Mouse (Mus musculus): ENCODE data around the gene 4930402H24Rik.

The 4930402H24Rik gene

GRCm38 (mm10) chr2:130905751-130906583 lies at the start of gene 4930402H24Rik, which contains the start of gene Atrn:
TSS of gene 4930402H24Rik (minus strand) at chr2:130906406.
TSS of gene Atrn (plus strand) at chr2:130906495.
- peak; percentile 96 for DNase-seq

DNA sequence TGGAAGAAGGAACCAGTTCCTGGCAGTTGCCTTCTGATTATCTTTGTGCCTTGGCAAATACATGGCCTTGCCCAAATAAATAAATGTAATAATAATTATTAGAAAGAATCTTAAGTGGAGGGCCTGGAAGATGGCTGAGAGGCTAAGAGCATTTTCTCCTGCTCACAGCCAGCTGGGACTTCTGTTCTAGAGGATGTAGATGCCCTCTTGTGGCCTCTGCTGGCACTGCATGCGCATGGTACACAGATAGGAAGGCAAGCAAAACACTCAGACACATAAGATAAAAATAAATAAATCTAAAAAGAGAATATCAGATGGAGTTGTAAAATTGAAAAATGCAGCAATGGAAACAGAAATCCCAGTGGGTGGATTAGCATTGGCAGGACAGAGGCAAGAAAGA lies 44.3 kb upstream of the 4930402H24Rik start:
- peak; percentile 85 for DNase-seq

DNA sequence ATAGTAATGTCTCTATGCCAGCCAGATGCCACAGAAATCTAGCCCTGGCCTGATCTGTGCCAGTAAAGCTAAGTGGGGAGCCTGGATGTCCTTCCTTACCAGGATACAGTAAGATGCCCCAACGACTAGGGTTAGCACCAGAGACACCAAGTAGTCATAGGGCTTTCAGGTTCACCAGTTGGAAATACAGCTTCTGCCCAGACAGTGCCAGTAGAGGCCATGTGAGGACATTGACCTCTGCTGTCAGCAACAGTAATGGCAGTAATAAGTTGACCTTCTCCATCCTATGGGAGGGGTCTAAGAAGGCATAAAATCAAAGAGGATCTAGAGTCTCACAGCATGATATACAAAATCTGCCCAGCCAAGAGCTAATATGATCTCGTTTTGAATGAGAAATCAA lies 43.6 kb upstream of the 4930402H24Rik start:
- DNase-seq: no peak

GRCm38 (mm10) chr2:130932865-130933264 lies 26.7 kb upstream of the 4930402H24Rik start:
- DNase-seq: peak; percentile 33

DNA sequence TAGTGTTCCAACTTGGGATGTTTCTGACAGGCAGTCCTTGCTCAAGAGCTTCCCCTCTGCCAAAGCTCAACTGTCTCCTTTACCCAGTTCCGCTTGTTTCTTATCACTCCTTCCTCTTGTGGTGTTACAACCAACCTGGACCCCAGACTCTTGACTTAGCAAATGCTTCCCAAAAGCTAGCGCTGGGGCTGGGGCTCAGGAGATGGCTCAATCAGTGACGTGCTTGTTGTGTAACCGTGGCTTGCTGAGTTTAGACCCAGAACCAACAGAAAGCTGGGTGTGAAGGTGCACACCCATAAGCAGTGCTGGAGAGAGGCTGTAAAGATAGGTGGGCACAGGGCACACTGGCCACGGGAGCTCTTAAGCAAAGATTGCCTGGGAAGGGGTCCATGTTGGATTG lies 23.8 kb upstream of the 4930402H24Rik start:
- peak; percentile 31 for DNase-seq

DNA sequence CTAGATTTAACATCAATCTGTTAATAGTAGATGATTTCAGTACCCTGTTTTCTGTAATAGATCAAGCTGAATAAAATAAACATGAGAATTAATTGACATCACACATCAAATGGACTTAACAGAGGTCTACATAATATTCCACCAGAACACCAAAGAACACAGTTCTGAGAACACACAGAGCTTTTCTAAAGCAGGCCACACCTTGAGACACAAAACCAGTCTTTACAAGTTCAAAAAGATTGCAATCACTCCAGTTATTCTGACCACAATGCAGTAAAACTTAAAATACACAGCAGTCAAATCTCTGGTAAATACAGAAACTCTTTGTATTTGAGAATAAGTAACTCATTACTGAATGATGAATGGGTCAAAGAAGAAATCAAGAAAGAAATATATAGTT lies 22.3 kb upstream of the 4930402H24Rik start:
- DNase-seq: no peak

GRCm38 (mm10) chr2:130928031-130928430 lies 21.8 kb upstream of the 4930402H24Rik start:
- DNase-seq: no peak

DNA sequence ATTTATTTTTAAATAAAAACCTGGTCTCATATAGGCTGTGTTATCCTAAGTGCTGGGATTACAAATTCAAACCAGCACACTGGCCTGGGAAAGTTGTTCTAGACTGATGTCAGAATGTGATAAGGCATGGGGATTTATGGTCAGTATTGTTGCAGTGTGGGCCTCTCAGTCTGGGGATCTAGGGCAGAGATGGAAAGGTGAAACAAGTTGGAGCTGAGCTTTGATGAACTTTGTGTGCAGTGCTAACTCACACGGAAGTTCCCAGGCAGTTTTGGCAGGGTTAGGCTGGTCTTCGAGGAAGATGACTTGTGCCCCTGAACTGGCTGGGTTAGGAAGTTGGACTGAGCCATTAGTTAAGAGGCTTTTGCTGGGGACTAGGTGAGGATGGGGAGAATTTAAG lies 18.7 kb upstream of the 4930402H24Rik start:
- DNase-seq: no peak

DNA sequence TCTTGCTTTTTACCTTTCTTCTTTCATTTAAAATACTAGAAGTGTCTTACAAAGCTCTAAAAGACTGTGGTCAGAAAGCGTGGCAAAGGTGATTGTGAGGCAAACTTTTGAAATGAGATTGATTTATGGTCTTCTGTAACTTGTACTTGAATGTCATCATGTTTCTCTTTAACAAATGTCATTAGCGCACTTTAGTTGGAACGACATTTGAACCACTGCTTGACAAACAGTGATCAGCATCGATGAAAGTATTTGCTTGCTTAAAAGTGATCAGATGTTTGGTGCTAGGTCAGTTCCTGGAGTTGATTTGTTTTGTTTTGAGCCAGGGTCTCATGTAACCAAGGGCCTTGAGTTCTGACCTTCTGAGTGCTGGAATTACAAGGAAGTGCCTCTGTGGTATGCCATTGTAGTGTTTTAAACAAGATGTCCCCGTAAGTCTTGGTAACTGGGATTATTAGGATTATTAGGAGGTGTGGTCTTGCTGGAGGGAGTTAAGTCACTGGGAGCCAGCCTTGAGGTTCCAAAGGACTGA lies 12.9 kb upstream of the 4930402H24Rik start:
- DNase-seq: no peak

GRCm38 (mm10) chr2:130917686-130918085 lies 11.5 kb upstream of the 4930402H24Rik start:
- DNase-seq: no peak

DNA sequence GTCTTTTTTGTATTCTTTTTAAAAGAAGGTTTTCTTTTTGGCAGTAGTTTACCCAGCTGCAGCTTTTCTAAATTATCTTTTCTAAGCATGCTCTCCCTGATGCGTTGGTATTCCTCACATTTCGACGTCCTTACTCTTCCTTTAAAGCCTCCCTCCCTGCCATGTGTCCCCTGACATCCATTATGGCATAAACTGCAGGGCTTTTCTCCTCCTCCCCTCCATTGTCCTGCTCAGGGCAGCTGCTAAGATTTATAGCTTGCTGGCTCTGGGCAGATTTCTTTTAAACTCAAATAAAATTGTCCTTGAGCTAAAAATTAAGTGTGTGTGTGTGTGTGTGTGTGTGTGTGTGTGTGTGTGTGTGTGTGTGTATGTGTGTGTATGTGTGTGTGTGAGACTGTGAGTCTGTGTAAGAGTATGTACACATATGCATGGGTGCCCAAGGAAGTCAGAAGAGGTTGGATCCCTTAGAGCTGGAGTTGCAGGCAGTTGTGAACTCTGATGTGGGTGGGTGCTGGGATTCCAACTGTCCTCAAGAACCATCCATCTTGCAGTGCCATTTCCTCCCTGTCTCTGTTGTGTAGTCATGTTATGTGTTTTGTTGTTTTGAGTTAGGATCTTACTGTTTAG lies 10.4 kb upstream of the 4930402H24Rik start:
- DNase-seq: no peak

DNA sequence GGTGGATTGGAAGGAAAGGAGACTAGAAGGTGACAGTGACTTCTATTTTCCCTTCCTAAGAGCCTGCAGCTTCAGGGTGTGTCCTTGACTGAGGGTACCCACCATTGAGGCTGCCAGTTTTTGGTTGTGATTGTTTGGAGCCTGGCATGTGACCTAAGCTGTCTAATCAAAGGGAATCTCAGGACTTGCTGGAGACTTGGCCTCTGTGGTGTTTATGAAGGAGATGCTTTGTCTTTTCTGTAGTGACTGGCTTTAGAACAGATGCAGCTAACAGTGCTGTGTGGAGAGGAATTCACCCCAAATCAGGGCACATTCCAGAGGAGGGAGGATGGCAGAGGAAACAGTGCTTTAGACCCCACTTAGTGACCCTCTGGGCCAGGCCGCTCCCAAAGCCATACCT lies 8.7 kb upstream of the 4930402H24Rik start:
- DNase-seq: no peak

- DNase-seq: no peak
These were observed 5.5 kb upstream of the 4930402H24Rik start for GRCm38 (mm10) chr2:130911691-130912090.

DNA sequence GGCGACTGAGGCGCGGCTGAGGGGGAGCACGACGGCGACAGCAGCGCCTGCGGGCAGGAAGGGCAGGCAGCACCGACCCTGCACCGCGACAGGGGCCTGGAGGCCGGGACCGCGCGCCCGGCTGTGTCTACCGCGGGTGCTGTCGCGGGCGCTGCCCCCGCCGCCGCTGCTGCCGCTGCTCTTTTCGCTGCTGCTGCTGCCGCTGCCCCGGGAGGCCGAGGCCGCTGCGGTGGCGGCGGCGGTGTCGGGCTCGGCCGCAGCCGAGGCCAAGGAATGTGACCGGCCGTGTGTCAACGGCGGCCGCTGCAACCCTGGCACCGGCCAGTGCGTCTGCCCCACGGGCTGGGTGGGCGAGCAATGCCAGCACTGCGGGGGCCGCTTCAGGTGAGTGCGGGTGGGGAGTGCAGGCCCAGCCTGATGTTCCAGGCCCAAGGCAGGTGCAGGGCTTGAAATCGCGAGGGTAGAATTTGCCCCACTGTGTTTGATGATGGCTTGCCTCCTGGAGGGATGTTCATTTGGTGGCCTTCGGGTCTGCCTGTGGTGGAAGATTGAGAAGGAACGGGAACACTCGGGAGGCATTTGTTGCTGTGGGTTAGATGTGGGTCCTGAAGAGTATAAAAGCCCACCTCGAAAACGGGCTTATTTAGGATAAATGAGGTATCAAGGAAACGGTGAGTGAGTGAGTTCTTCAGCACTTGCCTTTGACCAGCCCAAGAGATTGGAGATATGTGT lies 544 bp upstream of the 4930402H24Rik start:
- DNase-seq: no peak

DNA sequence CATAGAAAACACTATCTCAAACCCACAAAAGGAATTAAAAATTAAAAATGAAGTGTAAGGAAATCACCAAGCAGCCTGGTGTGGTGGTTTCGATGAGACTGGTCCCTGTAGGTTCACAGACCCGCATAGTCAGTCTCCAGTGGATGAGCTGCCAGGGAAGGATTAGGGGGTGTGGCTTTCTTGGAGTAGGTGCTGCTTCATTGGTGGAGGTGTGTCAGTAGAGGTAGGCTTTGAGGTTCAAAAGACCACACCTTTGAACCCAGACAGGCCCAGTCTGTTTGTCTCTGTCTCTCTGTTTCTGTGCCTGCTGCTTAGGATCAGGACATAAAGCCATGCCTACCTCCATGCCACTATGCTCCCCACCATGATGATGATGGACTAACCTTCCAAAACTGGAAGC lies 7.4 kb downstream of the 4930402H24Rik start:
- DNase-seq: peak; percentile 20

DNA sequence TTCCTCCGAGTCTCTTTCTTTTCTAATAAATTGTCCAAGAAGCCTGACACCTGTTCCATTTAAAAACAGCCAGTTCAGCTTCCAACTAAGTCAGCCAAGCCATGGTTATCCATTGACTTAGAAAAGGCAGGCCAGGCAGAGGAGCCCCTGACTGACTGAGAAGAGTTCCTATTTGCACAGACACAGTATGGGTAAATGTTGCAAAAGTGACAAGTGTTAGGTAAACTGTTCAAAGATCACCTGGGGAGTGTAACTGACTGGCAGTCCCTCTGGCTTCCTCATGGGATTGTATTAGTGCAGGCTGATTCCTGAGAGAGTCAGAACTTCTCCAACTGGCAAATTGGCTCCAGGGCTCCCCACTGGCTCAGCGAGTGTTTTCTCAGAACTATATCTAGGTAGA lies 8.3 kb downstream of the 4930402H24Rik start:
- DNase-seq: peak; percentile 13

DNA sequence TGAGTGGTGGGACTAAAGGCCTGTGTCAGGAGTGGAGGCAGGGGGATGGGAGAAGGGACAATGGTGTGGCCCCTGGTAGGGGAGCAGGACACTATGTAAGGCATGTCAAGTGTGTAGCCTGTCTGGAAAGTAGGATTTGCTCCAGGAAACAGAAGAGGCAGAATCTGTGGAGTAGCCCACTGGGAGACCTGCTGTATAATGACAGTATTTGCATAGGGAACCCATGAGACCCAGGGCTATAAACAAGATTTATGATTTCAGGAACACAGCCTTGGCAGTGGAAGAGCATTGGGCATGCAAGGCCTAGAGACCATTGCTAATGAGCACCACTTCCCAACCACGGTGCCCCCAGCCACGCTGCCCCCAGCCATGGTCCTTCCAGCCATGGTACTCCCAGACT lies 9.3 kb downstream of the 4930402H24Rik start:
- DNase-seq: no peak

GRCm38 (mm10) chr2:130887456-130887855 lies 18.8 kb downstream of the 4930402H24Rik start:
- no peak for DNase-seq

- DNase-seq: no peak
These were observed 19.2 kb downstream of the 4930402H24Rik start for GRCm38 (mm10) chr2:130886983-130887382.

DNA sequence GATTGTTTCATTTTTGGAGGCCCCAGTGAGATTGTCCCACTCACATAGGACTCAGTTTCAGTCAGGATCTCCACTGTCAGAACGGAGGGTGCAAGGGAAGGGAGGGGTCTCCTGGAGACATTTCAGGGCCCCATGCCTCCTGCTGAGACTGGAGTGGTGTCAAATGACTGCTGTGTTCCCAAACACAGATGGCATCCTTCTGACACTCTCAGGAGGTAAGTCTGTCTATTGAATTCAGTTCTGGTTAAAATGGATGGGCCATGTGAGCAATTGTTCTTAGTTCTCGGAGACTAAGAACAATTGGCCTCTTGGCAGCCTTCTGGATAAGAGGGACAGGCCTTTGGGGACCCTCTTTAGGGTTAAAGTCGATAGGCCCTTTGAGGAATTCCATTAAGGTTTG lies 28.8 kb downstream of the 4930402H24Rik start:
- DNase-seq: no peak

GRCm38 (mm10) chr2:130870916-130871315 lies 35.3 kb downstream of the 4930402H24Rik start:
- DNase-seq: no peak

GRCm38 (mm10) chr2:130862091-130862490 lies 44.1 kb downstream of the 4930402H24Rik start:
- no peak for DNase-seq

DNA sequence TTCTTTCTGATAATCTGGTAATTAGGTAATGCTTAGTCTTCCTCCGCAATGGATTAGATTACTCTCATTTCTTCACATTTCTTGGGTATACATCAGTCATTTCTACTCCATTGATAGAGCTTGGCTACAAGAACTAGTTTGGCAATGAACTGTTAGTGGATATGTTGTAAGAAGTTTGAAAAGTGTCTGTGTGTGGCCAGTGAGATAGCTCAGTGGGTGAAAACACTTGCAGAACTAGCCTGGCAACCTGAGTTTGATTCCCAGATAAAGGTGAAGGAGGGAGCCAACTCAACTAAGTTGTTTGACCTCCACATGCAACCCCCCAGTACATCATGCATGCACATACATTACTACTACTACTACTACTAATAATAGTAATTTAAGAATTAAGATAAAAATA lies 53.2 kb downstream of the 4930402H24Rik start:
- DNase-seq: no peak
